Mouse (Mus musculus) embryonic fibroblast, embryonic 13.5 days (primary cell): ENCODE data around the gene Hlx.

Experiments
- CTCF ChIP-seq: IDR thresholded peaks from 2 replicates; pipeline ENCODE4 v1.5.1; 2011; ENCODE audit warnings: mild to moderate bottlenecking, control low read depth, low read length, moderate library complexity, borderline replicate concordance; ENCODE audit not compliant: insufficient read depth
- POLR2A ChIP-seq: IDR thresholded peaks from 2 replicates; pipeline ENCODE4 v1.6.1; 2011; ENCODE audit warnings: low read depth, mild to moderate bottlenecking, control low read depth, low read length, moderate library complexity

DNA sequence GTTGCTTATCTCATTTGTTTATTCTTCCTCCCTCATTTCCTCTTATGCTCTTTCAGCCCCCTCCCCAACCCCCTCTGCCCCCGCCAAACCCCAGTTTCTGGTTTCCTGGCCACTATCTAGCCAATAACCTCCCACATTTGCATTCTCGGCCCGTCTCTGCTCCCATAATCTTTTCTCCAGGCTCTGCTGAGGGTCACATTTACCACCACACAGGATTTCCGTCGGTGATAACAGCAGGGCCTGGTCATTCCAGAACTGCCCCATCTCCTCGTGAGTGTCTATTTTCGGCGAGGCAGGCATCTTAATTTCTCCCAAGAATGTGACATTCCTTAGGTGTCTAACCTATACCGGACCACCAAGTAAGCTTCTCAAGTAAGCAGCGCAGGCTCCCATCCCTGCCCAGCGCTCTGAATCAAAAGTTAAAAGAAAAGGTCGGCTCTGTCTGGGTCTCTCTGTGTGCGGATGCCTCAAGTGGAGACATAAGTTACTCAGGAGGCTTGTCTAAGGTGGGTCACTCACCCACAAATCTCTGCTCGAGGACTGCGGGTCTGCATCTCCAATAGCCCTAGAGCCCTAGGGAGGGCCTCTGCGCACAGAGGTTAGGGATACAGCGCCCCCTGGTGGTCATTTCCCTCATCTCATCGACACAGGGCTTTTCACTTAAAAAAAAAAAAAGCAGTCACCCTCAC, 38.9 kb upstream of the Hlx start:
- no peak for TF ChIP-seq POLR2A
- TF ChIP-seq CTCF = 0 out of 2 replicates have a peak, but pooled peaks have one; percentile 34
